Mouse (Mus musculus) heart, embryonic 10.5 days (tissue): ENCODE results near the gene Slit2. TPM values are rescaled to one million over a fixed set of nuclear protein-coding genes. Genes with fewer than 3 reads are reported as not detected.

Experiments
- microRNA-seq: library from miRNA; unstranded; fragments of <30 nt; microRNA quantifications from one replicate; pipeline ENCODE4, GENCODE M21; 2017
- polyA plus RNA-seq: library from polyadenylated mRNA; unstranded; fragments of >200 nt; fragmentation: Nextera tagmentation; extraction: Ambion mirVana; gene quantifications from 2 replicates; pipeline ENCODE4 v1.2.1, GENCODE M21; 2016

Gene Slit2
- polyA plus RNA-seq, 1 experiment from 2014 or later = 24.9 TPM

Small RNAs within 50 kb of the gene (microRNA-seq; reads per million reads assigned to microRNA genes)
- gene Mir218-1 = 13.6 reads per million, percentile 27 among the genes with 10 or more reads in this experiment
